ENCODE assay signal across 11 mouse cellular contexts in genomic region chr3:152309250-152309645, GRCm38 (mm10). TPM values are rescaled to one million over a fixed set of nuclear protein-coding genes. Genes with fewer than 3 reads are reported as not detected.
DNase-seq lines count a peak whose midpoint lies in the region; ATAC-seq lines count a peak whose summit lies in the region.
"Had no signal": no experiment of that assay in that cellular context is flagged by ENCODE, and none has a peak within 500 bp of the region (broad histone marks: within the 10 kb centered on the region; RNA-seq: fewer than 3 reads in every experiment).

No protein-coding gene starts in this region.

- no peak overlapping the region for H3K9ac ChIP-seq in kidney, embryonic 15.5 days
- no peak overlapping the region for H3K9ac ChIP-seq in embryonic facial prominence, embryonic 14.5 days (ENCODE audit: low read depth, low read length)
- H3K9ac ChIP-seq in liver, embryonic 16.5 days (ENCODE audit: low read depth, low read length): no peak overlapping the region
- H3K9ac ChIP-seq: forebrain, postnatal 0 days had no signal

- H3K27me3 ChIP-seq in kidney, embryonic 15.5 days: no peaks in the 10 kb centered on the region
- no peaks in the 10 kb centered on the region for H3K27me3 ChIP-seq in embryonic facial prominence, embryonic 14.5 days (replicated peaks; ENCODE audit: control insufficient read depth, insufficient read depth, low read length)
- no peaks in the 10 kb centered on the region for H3K27me3 ChIP-seq in liver, embryonic 16.5 days (ENCODE audit: control insufficient read depth, insufficient read depth, low read depth, low read length)

- H3K27ac ChIP-seq in kidney, embryonic 15.5 days: peak overlapping the region; percentile 42
- H3K27ac ChIP-seq in embryonic facial prominence, embryonic 14.5 days (replicated peaks; ENCODE audit: low read depth, low read length): peak overlapping the region; percentile 11; the same call in 1 of the 2 replicates
- peak overlapping the region; percentile 0; the same call in 1 of the 2 replicates for H3K27ac ChIP-seq in liver, embryonic 16.5 days (ENCODE audit: low read length)

- no peak overlapping the region for H3K4me3 ChIP-seq in kidney, embryonic 15.5 days (replicated peaks)
- H3K4me3 ChIP-seq in embryonic facial prominence, embryonic 14.5 days (ENCODE audit: low read depth, low read length): no peak overlapping the region
- no peak overlapping the region for H3K4me3 ChIP-seq in liver, embryonic 16.5 days (ENCODE audit: low read depth, low read length)

- H3K36me3 ChIP-seq in kidney, embryonic 15.5 days: peaks cover 29% of the 10 kb centered on the region
- H3K36me3 ChIP-seq in embryonic facial prominence, embryonic 14.5 days (ENCODE audit: control insufficient read depth, insufficient read depth, low read length): 0 out of 2 replicates have a peak, but pooled peaks cover 19% of the 10 kb centered on the region
- H3K36me3 ChIP-seq in liver, embryonic 16.5 days (ENCODE audit: control insufficient read depth, insufficient read depth): peaks cover 4% of the 10 kb centered on the region

- 90% methylated on average over 9 of the region's 9 CpGs for WGBS in kidney, embryonic 15.5 days
- WGBS in embryonic facial prominence, embryonic 14.5 days: 90% methylated on average over 9 of the region's 9 CpGs
- whole genome bisulfite sequencing in liver, embryonic 16.5 days (ENCODE audit: insufficient replicate concordance): 76% methylated on average over 9 of the region's 9 CpGs

- H3K4me1 ChIP-seq in kidney, embryonic 15.5 days: peaks cover 14% of the 10 kb centered on the region
- H3K4me1 ChIP-seq in embryonic facial prominence, embryonic 14.5 days (ENCODE audit: control insufficient read depth, insufficient read depth, low read length): no peaks in the 10 kb centered on the region
- peaks cover 9% of the 10 kb centered on the region for H3K4me1 ChIP-seq in liver, embryonic 16.5 days (ENCODE audit: control insufficient read depth, low read depth, low read length)

- no peak overlapping the region for H3K4me2 ChIP-seq in kidney, embryonic 15.5 days
- H3K4me2 ChIP-seq in embryonic facial prominence, embryonic 14.5 days (ENCODE audit: low read depth, low read length): no peak overlapping the region
- no peak overlapping the region for H3K4me2 ChIP-seq in liver, embryonic 16.5 days (ENCODE audit: low read depth, low read length)

- no peak for DNase-seq in kidney, postnatal 4 days
- peak; percentile 42 for DNase-seq in NIH3T3 (ENCODE audit: low read depth)
- no peak for DNase-seq in embryonic facial prominence, embryonic 14.5 days (ENCODE audit: low spot score)
- DNase-seq in adrenal gland, postnatal 10 days: no peak
- no peak for DNase-seq in neural tube, embryonic 10.5 days (ENCODE audit: extremely low spot score, low spot score)
- DNase-seq: cerebellum, adult 18-20 months; forebrain, postnatal 0 days had no signal

- ATAC-seq in kidney, embryonic 15.5 days (replicated peaks; ENCODE audit: low FRiP score): no peak; the same call in 1 of the 2 replicates
- ATAC-seq in embryonic facial prominence, embryonic 14.5 days (ENCODE audit: low read depth): no peak
- no peak for ATAC-seq in liver, embryonic 16.5 days (ENCODE audit: low read depth)
- ATAC-seq in erythroblast, adult 5-6 weeks (replicated peaks; ENCODE audit: low FRiP score, poor library complexity, severe bottlenecking): no peak
- ATAC-seq: forebrain, postnatal 0 days; inflammation-experienced regulatory T-cells, adult 6 months had no signal

- H3K9me3 ChIP-seq in kidney, embryonic 15.5 days (replicated peaks): no peaks in the 10 kb centered on the region
- no peaks in the 10 kb centered on the region for H3K9me3 ChIP-seq in embryonic facial prominence, embryonic 14.5 days (ENCODE audit: control insufficient read depth, low read length)
- no peaks in the 10 kb centered on the region for H3K9me3 ChIP-seq in liver, embryonic 16.5 days (replicated peaks; ENCODE audit: control insufficient read depth, low read length)

RNA-seq across cellular contexts. Expression of gene Miga1, which starts 31.0 kb away (rescaled TPM):
- polyA plus RNA-seq in kidney, embryonic 15.5 days (2015; fragmentation: Nextera tagmentation; extraction: Ambion mirVana): 17.9 and 18.7 TPM in 2 replicates
- 17.3 and 18.5 TPM in 2 replicates for polyA plus RNA-seq in embryonic facial prominence, embryonic 14.5 days (2014; fragmentation: Nextera tagmentation; extraction: Ambion mirVana)
- 3.8 and 4.3 TPM in 2 replicates for polyA plus RNA-seq in liver, embryonic 16.5 days (2015; fragmentation: Nextera tagmentation; extraction: Ambion mirVana)
- total RNA-seq in adrenal gland, postnatal 10 days (2021): 10 to 100 TPM; 11.3 to 11.8 TPM
- 3.3 and 5.0 TPM in 2 replicates for total RNA-seq in erythroblast, adult 5-6 weeks (2015; ENCODE audit: low replicate concordance)
- 2.1 and 6.3 TPM in 2 replicates for total RNA-seq in erythroblast, adult 5-6 weeks (2017; ENCODE audit: low replicate concordance)

RNA-seq across cellular contexts. Expression of gene Usp33, which starts 37.0 kb away (rescaled TPM):
- 39.2 and 40.3 TPM in 2 replicates for polyA plus RNA-seq in kidney, embryonic 15.5 days (2015; fragmentation: Nextera tagmentation; extraction: Ambion mirVana)
- 46.2 and 46.8 TPM in 2 replicates for polyA plus RNA-seq in embryonic facial prominence, embryonic 14.5 days (2014; fragmentation: Nextera tagmentation; extraction: Ambion mirVana)
- polyA plus RNA-seq in liver, embryonic 16.5 days (2015; fragmentation: Nextera tagmentation; extraction: Ambion mirVana): 20.2 and 22.0 TPM in 2 replicates
- total RNA-seq in adrenal gland, postnatal 10 days (2021): 10 to 100 TPM; 65.4 to 80.7 TPM
- 55.0 and 59.6 TPM in 2 replicates for total RNA-seq in erythroblast, adult 5-6 weeks (2015; ENCODE audit: low replicate concordance)
- 145 and 182 TPM in 2 replicates for total RNA-seq in erythroblast, adult 5-6 weeks (2017; ENCODE audit: low replicate concordance)

RNA-seq across cellular contexts. Expression of gene Nexn, which starts 43.1 kb away (rescaled TPM):
- polyA plus RNA-seq in kidney, embryonic 15.5 days (2015; fragmentation: Nextera tagmentation; extraction: Ambion mirVana): 11.3 and 12.4 TPM in 2 replicates
- 30.8 and 42.0 TPM in 2 replicates for polyA plus RNA-seq in embryonic facial prominence, embryonic 14.5 days (2014; fragmentation: Nextera tagmentation; extraction: Ambion mirVana)
- polyA plus RNA-seq in liver, embryonic 16.5 days (2015; fragmentation: Nextera tagmentation; extraction: Ambion mirVana): 1.3 and 1.9 TPM in 2 replicates
- total RNA-seq in adrenal gland, postnatal 10 days (2021): 10 to 100 TPM in 1 of 2 experiments, 1 to 10 TPM in 1; 8.6 to 30.7 TPM
- not detected in 2 replicates for total RNA-seq in erythroblast, adult 5-6 weeks (2015; ENCODE audit: low replicate concordance)
- not detected in 2 replicates for total RNA-seq in erythroblast, adult 5-6 weeks (2017; ENCODE audit: low replicate concordance)
